Mouse (Mus musculus) neutrophil, adult 5-6 weeks (primary cell): Measurements from ENCODE around the gene Mib2. TPM values are rescaled to one million over a fixed set of nuclear protein-coding genes. Genes with fewer than 3 reads are reported as not detected.

Experiments
- ATAC-seq: fragments of 151-379, 151-347 bp; 2 replicates; pipeline ENCODE4 v1.8.0; 2017; ENCODE audit warnings: mild to moderate bottlenecking, moderate TSS enrichment; ENCODE audit not compliant: insufficient number of reproducible peaks, poor library complexity, low FRiP score, severe bottlenecking; ENCODE audit errors: extremely low read depth
- total RNA-seq: library from RNA; stranded (forward); fragments of 200-1000 nt; gene quantifications from 2 replicates; pipeline ENCODE4 v1.2.3, GENCODE M21; 2017

Mib2 gene
- total RNA-seq, 1 experiment from 2014 or later = 38.5 TPM

DNA sequence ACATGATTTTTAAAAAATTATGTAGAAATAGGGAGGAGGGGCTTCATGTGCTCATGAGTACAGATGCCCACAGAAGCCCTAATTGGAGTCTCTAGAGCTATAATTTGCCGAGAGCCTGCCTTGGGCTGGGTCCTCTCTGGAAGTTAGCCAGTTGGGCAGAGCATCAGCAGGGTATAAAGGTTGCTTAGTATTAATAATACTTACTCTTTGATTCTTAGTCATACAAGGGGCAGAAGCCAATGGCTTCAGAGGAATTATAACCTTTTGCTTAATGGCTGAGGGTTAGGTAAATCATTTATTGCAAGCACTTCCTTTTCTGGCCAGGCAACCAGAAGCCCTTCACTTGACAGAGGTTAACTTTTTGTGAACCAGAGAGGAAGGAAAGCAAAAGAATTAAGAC, 25.5 kb downstream of the Mib2 start:
- ATAC-seq = no peak

DNA sequence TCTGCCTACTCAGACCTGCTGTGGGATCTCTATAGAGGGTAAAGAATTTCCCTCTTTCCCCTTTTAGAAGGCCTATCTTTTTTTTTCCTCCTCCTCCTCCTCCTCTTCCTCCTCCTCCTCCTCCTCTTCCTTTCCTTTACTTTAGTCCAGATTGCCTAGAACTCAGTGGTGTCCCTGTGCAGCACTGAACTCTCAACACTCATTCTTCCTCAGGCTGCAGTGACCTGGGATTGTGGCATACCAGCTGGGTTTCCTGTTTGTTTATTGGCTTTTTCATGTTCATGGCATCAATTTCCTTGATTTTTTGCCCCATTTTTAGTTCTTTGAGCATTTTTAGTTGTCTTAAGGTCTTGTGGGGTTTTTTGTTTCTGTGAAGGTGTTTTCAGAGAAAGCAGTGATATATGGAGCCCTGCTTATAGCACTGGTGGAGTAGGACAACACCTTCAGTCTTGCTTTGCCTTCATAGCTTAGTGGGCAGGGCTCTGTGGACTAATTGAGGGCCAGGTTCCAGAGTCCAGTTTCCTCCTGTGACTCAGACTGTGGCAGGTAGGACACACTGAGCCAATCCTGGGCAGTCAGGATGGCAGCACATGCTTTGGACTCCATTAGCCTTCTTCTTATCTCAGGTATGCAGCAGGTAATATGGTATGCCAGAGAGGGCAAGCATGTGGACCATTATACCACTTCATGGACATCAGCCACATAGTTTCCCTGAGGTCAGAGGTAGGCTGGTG, 33.1 kb downstream of the Mib2 start:
- ATAC-seq = no peak

DNA sequence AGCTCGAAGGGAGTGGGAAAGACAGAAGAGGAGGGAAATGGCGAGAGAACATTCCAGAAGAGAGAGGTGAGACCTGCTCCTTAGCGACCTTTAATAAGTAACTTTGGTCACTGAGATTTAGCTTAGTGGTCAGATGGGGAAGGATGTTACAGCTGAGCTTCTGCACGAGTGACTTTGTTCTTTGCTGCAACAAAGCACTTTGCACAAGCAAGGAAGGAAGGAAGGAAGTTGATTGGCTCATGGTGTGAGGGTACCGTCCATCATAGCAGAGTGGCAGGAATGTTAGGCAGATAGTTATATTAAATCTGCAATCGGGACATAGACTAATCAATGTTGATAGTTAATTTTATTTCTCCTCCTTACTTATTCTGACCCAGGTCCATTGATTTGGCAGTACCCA, 38.7 kb downstream of the Mib2 start:
- no peak for ATAC-seq

DNA sequence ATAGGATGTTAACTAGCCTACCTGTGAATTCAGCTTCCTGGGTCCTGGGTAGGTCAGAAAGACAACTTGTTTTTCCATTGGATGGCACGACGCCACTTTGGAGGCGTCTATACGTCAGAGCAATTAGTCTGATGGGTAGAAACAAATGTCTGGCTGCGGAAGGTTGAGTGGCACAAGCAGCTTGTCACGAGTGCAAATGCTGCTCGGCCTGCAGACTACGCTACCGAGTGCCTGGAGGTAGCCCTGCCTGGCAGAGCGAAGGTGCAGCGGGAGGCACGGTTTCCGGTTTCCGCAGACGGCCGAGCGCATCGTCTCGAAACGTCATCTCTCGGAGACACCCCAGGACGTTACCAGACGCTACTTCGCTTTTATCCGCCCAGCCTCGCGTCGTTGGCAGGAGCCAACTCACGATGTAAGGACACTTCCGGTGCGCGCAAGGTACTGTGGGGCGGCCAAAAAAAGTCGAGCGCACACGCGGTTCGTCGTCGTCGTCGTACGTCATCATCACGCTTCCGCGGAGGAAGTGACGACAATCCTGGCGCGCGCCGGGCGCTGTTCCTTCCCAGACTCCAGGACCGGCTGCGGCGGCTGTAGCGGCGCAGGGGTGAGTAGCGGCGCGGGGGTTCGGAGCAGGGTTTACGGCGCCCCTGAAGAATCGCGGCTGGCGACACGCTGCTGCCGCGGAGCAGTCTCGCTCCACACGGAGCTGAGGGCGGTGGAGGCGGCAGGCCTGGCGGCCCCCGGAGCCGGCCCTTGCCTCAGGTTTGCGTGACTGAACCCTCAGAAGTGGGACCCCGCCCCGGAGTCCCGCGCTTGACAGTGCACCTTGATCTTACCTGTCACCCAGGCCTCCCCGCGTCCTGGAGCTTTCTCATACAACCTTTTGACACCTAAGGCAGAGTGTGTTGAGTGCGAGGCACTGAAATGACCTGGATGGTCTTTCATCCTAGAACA, 44.4 kb downstream of the Mib2 start, which contains the start of gene Cdk11b:
Gene Cdk11b, plus strand, starts transcription at position 517 of the 954 bp plus-strand sequence.
- peak; percentile 98 for ATAC-seq

DNA sequence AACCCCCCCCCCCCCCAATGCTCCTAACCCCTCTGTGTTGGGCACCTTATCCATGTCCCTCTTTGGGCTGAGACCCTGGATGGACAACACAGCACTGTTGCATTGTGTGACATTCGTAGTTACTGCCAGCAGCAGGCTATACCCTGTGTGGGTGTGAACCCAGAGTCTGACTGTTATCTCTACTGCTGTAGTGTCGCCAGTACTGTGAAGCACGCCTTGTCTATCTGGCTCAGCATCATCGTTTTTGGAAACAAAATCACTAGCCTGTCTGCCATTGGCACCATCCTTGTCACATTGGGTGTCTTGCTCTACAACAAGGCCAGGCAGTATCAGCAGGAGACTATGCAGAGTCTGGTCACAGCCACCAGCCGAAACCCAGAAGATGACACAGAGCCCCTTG, 50.7 kb downstream of the Mib2 start:
- no peak for ATAC-seq

DNA sequence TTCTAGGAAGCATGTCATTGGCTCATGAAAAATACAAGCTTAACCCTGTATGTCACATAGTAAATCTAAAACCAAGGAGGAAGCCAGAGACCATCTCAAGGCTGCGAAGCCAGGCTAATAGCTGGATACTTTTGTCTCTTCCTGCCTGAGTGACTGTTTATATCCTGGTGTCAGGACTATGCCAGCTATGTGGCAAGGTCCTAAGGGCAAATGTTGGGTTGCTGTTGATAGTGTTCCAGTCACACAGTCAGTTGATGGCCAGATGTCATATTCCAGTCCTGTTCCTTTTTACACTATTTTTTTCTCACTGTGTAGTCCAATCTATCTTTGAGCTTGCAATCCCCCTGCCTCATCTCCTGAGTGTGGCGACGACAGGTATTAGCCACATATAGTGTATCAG, 55.7 kb downstream of the Mib2 start:
- no peak for ATAC-seq

DNA sequence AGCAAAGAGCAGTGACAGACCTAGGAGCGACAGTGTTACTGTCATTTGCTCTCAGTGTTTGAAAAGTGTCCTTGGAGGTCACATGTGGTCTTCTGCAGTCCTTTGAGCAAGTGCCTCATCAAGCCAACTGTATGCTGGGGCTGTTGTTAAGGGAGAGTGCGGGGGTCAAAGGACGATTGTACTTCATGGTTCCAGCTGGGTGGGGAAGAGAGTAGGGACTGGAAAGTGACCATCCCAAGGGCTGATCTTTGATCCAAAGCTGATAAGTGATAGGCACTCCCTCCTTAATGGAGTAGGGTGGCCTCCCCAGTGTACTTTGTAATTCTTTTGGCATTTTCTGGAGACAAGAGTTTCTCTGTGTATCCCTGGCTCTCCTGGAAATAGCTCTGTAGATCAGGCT, 57.1 kb downstream of the Mib2 start:
- no peak for ATAC-seq

DNA sequence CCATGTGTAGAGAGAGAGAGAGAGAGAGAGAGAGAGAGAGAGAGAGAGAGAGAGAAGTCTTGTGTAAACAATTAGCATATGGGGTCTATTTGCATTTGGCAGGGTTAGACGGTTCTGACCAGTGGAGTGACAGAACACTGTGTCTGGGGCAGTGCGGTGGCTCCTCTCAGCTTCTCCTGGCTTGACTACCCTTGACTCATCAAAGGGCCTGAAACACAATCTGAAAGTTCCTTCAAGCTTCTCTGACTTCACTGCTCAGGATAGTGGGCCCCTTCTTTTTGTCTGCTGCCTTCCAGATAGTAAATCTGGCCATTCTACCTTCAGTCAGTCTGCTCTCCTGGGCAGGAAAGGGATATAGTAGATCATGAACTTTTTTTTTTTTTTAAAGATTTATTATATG, 62.2 kb downstream of the Mib2 start:
- no peak for ATAC-seq

DNA sequence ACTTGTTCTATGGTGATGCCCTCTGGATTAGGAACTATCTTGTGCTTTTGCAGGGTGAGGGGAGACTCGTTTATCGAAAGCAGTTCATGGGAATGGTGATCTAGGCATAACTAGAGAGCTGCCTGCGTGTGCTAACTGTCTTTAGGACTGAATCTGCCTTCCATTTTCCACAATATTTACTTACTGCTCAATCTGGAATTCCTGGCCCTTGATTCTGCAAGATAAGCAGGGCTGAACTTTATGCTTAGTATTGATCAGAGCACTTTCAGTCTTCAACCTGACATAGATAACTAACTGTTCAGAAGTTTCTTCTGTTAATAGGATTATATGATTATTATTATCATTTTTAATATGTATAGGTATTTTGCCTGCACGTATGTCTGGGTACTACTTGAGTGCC, 63.9 kb downstream of the Mib2 start:
- no peak for ATAC-seq

Other genes with a start within 250 kb of the Mib2 start
- not detected in 2 replicates for gene Tmem52, start 200.1 kb downstream of the Mib2 start, total RNA-seq
- gene Gnb1, start 177.8 kb downstream of the Mib2 start, total RNA-seq = 120 and 143 TPM in 2 replicates
- gene Nadk, start 106.8 kb downstream of the Mib2 start, total RNA-seq = 281 and 295 TPM in 2 replicates
- 10.0 and 11.3 TPM in 2 replicates for gene Slc35e2, start 67.8 kb downstream of the Mib2 start, total RNA-seq
- 135 and 137 TPM in 2 replicates for gene Cdk11b, start 44.3 kb downstream of the Mib2 start, total RNA-seq
- gene Gm10563, start 23.8 kb downstream of the Mib2 start, total RNA-seq = not detected in 2 replicates
- gene Mmp23, start 15.8 kb downstream of the Mib2 start, total RNA-seq = 0.74 and 0.93 TPM in 2 replicates
- 0.23 and 0.37 TPM in 2 replicates for gene Fndc10, start 25.1 kb upstream of the Mib2 start, total RNA-seq
- 148 and 173 TPM in 2 replicates for gene Ssu72, start 35.6 kb upstream of the Mib2 start, total RNA-seq
- 0.12 and 0.61 TPM in 2 replicates for gene Tmem240, start 65.6 kb upstream of the Mib2 start, total RNA-seq
- gene Atad3a, start 91.9 kb upstream of the Mib2 start, total RNA-seq = 41.5 and 55.2 TPM in 2 replicates
- gene Vwa1, start 105.5 kb upstream of the Mib2 start, total RNA-seq = 0.12 and 0.37 TPM in 2 replicates
- 0.12 TPM in 1 of 2 replicates, not detected in the other for gene Tmem88b, start 116.7 kb upstream of the Mib2 start, total RNA-seq
- not detected in 2 replicates for gene Ankrd65, start 121.2 kb upstream of the Mib2 start, total RNA-seq
- 30.4 and 33.5 TPM in 2 replicates for gene Mrpl20, start 133.7 kb upstream of the Mib2 start, total RNA-seq
- gene Ccnl2, start 143.3 kb upstream of the Mib2 start, total RNA-seq = 394 and 410 TPM in 2 replicates
- 129 and 133 TPM in 2 replicates for gene Aurkaip1, start 162.1 kb upstream of the Mib2 start, total RNA-seq
- 0.47 and 2.3 TPM in 2 replicates for gene Mxra8, start 170.5 kb upstream of the Mib2 start, total RNA-seq
- 32.8 and 39.2 TPM in 2 replicates for gene Dvl1, start 178.2 kb upstream of the Mib2 start, total RNA-seq
- 1.4 and 1.8 TPM in 2 replicates for gene Tas1r3, start 194.2 kb upstream of the Mib2 start, total RNA-seq
- 2.3 and 10.1 TPM in 2 replicates for gene Cptp, start 200.2 kb upstream of the Mib2 start, total RNA-seq
- 25.4 and 26.8 TPM in 2 replicates for gene Ints11, start 200.3 kb upstream of the Mib2 start, total RNA-seq
- 10.1 and 10.3 TPM in 2 replicates for gene Pusl1, start 222.6 kb upstream of the Mib2 start, total RNA-seq
- 15.7 and 17.5 TPM in 2 replicates for gene Acap3, start 222.6 kb upstream of the Mib2 start, total RNA-seq